Mouse (Mus musculus): ENCODE data around the gene Nxn. TPM values are rescaled to one million over a fixed set of nuclear protein-coding genes. Genes with fewer than 3 reads are reported as not detected.

The Nxn gene
- total and polyA plus RNA-seq, 2 experiments from 2014 or later = 10.6 to 50.7 TPM

- Histone ChIP-seq H3K27ac (ENCODE audit: low read depth) (no peak overlapping the region), H3K9ac (replicated peaks; ENCODE audit: low read depth, low read length) (no peak overlapping the region; the same call in 1 of the 2 replicates), H3K27me3 (ENCODE audit: control insufficient read depth, insufficient read depth, low read length) (no peaks in the 10 kb centered on the region), H3K4me3 (ENCODE audit: low read depth, low read length) (no peak overlapping the region), H3K36me3 (replicated peaks; ENCODE audit: control insufficient read depth, insufficient read depth, low read length) (peaks cover 64% of the 10 kb centered on the region), H3K4me2 (ENCODE audit: low read depth, low read length) (no peak overlapping the region), H3K4me1 (ENCODE audit: control insufficient read depth, insufficient read depth) (no peaks in the 10 kb centered on the region), H3K9me3 (replicated peaks; ENCODE audit: control insufficient read depth, low read length) (no peaks in the 10 kb centered on the region)
- DNase-seq (ENCODE audit: low spot score) = no peak
- 51% methylated on average over 4 of the region's 4 CpGs for WGBS
- ATAC-seq (ENCODE audit: insufficient read depth, low read depth) = no peak
- TF ChIP-seq CTCF (IDR thresholded peaks at IDR 0.05; ENCODE audit: low read depth) (no peak), EP300 (IDR thresholded peaks at IDR 0.05; ENCODE audit: low read depth) (no peak)
Measured at GRCm38 (mm10) chr11:76413202-76413601, 14.3 kb upstream of the Nxn start.

DNA sequence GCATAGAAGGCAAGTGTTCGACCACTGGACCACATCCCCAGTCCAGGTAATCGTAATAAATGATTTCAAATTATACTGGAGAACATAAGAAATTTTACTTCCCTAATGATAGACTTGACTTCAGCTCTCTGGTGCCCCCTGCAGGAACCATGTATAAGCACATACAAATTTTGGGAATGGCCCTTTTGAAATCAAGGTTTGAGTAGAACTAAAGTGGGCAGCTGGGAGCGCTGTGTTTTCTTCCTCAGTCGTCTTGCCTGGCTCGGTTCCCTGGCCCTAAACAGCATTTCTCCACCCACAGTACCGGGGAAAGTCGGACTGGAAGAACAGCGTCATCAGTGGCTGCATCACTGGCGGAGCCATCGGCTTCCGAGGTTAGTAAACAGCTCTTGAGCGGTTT is 11.9 kb upstream of the Nxn start:
- peaks cover 41% of the 10 kb centered on the region for H3K36me3 ChIP-seq (replicated peaks; ENCODE audit: control insufficient read depth, insufficient read depth, low read length)
- ATAC-seq (ENCODE audit: insufficient read depth, low read depth) (no peak), DNase-seq (ENCODE audit: low spot score) (peak; percentile 43)
- TF ChIP-seq CTCF (IDR thresholded peaks at IDR 0.05; ENCODE audit: low read depth) (peak; percentile 70), EP300 (IDR thresholded peaks at IDR 0.05; ENCODE audit: low read depth) (no peak)
- H3K27me3 ChIP-seq (ENCODE audit: control insufficient read depth, insufficient read depth, low read length) = no peaks in the 10 kb centered on the region
- H3K9ac ChIP-seq (replicated peaks; ENCODE audit: low read depth, low read length) = no peak overlapping the region
- 70% methylated on average over 12 of the region's 12 CpGs for WGBS
- H3K4me3 ChIP-seq (ENCODE audit: low read depth, low read length) = no peak overlapping the region
- H3K27ac ChIP-seq (ENCODE audit: low read depth) = no peak overlapping the region
- no peak overlapping the region for H3K4me2 ChIP-seq (ENCODE audit: low read depth, low read length)
- H3K9me3 ChIP-seq (replicated peaks; ENCODE audit: control insufficient read depth, low read length) = no peaks in the 10 kb centered on the region
- H3K4me1 ChIP-seq (ENCODE audit: control insufficient read depth, insufficient read depth) = peaks cover 6% of the 10 kb centered on the region; the same call in 1 of the 2 replicates

DNA sequence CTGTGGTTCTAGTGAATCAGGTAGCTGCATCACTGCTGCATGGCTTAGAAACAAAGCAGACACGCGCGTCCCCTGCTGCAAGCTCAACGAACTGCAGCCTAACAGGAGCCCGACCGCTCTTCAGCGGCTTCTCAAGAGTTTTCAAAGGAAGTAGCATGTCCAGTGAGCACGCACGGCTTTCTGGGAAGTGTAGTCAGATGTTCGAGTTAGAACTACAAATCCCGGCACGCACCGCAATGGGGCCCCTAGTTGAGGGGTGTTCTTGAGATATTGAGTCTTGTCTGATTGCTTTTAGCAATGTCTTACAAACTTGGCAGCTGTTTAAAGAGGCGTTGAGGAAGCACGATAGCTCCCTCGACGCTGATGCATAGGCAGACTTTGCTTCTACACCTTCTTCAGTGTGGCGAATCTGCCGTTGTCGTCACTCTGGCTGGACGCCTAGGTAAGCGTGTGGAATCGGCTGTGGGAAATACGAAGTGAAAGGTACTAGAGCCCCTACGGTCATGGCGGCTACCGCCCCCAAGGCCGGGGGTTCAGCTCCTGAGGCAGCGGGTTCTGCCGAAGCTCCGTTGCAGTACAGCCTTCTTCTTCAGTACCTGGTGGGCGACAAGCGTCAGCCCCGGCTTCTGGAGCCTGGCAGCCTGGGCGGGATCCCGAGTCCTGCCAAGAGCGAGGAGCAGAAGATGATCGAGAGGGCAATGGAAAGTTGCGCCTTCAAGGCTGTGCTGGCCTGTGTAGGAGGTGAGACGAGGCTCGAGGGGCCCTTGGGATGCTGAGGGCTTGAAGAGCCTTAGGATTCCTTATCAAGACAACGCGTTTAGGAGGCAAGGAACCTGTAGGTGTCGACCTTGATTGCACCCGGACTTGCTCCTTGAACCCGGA is 8.0 kb upstream of the Nxn start, which contains the start of gene Timm22:
Gene Timm22 (plus strand): TSS at position 251 of the 882 bp plus-strand sequence.
- H3K27ac ChIP-seq (ENCODE audit: low read depth) = peak within 1 kb of the TSS; percentile 63
- H3K9ac ChIP-seq (replicated peaks; ENCODE audit: low read depth, low read length) = peak within 1 kb of the TSS; percentile 86
- peak within 1 kb of the TSS; percentile 77 for H3K4me2 ChIP-seq (ENCODE audit: low read depth, low read length)
- H3K4me1 ChIP-seq (ENCODE audit: control insufficient read depth, insufficient read depth) = peaks cover 6% of the 10 kb centered on the region; the same call in 1 of the 2 replicates
- TF ChIP-seq CTCF (IDR thresholded peaks at IDR 0.05; ENCODE audit: low read depth) (peak; percentile 99), EP300 (IDR thresholded peaks at IDR 0.05; ENCODE audit: low read depth) (no peak)
- H3K36me3 ChIP-seq (replicated peaks; ENCODE audit: control insufficient read depth, insufficient read depth, low read length) = 0 out of 2 replicates have a peak, but pooled peaks cover 5% of the 10 kb centered on the region
- H3K4me3 ChIP-seq (ENCODE audit: low read depth, low read length) = peak within 1 kb of the TSS; percentile 84
- DNase-seq (ENCODE audit: low spot score) = peak; percentile 97
- H3K27me3 ChIP-seq (ENCODE audit: control insufficient read depth, insufficient read depth, low read length) = no peaks in the 10 kb centered on the region
- under 1% methylated on average over 46 of the region's 46 CpGs for WGBS
- peak; percentile 97 for ATAC-seq (ENCODE audit: insufficient read depth, low read depth)
- no peaks in the 10 kb centered on the region for H3K9me3 ChIP-seq (replicated peaks; ENCODE audit: control insufficient read depth, low read length)

DNA sequence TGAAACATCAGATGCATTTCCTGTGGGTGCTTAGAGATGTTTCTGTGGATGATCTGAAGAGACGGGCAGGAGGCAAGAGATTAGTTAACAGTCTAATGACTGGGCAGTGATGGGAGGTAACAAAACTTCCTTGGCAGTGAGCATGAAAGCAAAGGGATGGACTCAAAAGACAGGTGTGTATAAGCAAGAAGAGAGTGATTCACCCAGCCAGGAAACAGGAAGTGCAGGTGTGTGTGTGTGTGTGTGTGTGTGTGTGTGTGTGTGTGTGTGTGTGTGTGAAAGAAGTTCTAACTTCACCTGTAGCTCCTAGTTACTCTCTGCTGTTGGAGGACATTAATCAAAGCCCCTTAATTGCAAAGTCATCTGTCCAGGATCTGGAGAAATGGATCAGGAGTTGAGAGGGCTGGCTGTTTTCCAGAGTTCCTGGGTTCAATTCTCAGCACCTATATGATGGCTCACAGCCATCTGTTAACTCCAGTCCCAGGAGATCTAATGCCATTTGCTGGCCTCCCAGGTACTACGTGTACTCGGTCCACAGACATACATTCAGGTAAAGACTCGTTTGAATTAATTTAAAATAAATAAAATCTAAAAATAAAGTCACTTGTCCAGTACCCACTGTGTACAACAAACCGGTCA is 6.8 kb upstream of the Nxn start:
- Histone ChIP-seq H3K4me3 (ENCODE audit: low read depth, low read length) (no peak overlapping the region), H3K27ac (ENCODE audit: low read depth) (no peak overlapping the region), H3K9ac (replicated peaks; ENCODE audit: low read depth, low read length) (no peak overlapping the region), H3K27me3 (ENCODE audit: control insufficient read depth, insufficient read depth, low read length) (no peaks in the 10 kb centered on the region), H3K9me3 (replicated peaks; ENCODE audit: control insufficient read depth, low read length) (no peaks in the 10 kb centered on the region), H3K4me2 (ENCODE audit: low read depth, low read length) (no peak overlapping the region), H3K36me3 (replicated peaks; ENCODE audit: control insufficient read depth, insufficient read depth, low read length) (no peaks in the 10 kb centered on the region), H3K4me1 (ENCODE audit: control insufficient read depth, insufficient read depth) (peaks cover 6% of the 10 kb centered on the region; the same call in 1 of the 2 replicates)
- 74% methylated on average over 5 of the region's 5 CpGs for WGBS
- TF ChIP-seq EP300 (IDR thresholded peaks at IDR 0.05; ENCODE audit: low read depth) (no peak), CTCF (IDR thresholded peaks at IDR 0.05; ENCODE audit: low read depth) (no peak)
- no peak for ATAC-seq (ENCODE audit: insufficient read depth, low read depth)
- DNase-seq (ENCODE audit: low spot score) = no peak

- DNase-seq (ENCODE audit: low spot score) (no peak), ATAC-seq (ENCODE audit: insufficient read depth, low read depth) (no peak)
- 55% methylated on average over 4 of the region's 4 CpGs for WGBS
- Histone ChIP-seq H3K9ac (replicated peaks; ENCODE audit: low read depth, low read length) (no peak overlapping the region), H3K9me3 (replicated peaks; ENCODE audit: control insufficient read depth, low read length) (no peaks in the 10 kb centered on the region), H3K27ac (ENCODE audit: low read depth) (no peak overlapping the region), H3K36me3 (replicated peaks; ENCODE audit: control insufficient read depth, insufficient read depth, low read length) (no peaks in the 10 kb centered on the region), H3K4me3 (ENCODE audit: low read depth, low read length) (no peak overlapping the region), H3K27me3 (ENCODE audit: control insufficient read depth, insufficient read depth, low read length) (no peaks in the 10 kb centered on the region), H3K4me2 (ENCODE audit: low read depth, low read length) (no peak overlapping the region), H3K4me1 (ENCODE audit: control insufficient read depth, insufficient read depth) (peaks cover 6% of the 10 kb centered on the region; the same call in 1 of the 2 replicates)
- TF ChIP-seq EP300 (IDR thresholded peaks at IDR 0.05; ENCODE audit: low read depth) (no peak), CTCF (IDR thresholded peaks at IDR 0.05; ENCODE audit: low read depth) (no peak)
Measured at GRCm38 (mm10) chr11:76405113-76405512, 6.2 kb upstream of the Nxn start.

All from heart, postnatal 0 days (tissue).